Mouse (Mus musculus) liver, adult 2 months (tissue): ENCODE measurements around the gene Fam189a1. TPM values are rescaled to one million over a fixed set of nuclear protein-coding genes. Genes with fewer than 3 reads are reported as not detected.

Experiments used
- DNase-seq: peaks from one replicate; pipeline ENCODE4 v3.0.0-alpha.2; 2011; ENCODE audit warnings: low read depth, low spot score; ENCODE audit errors: extremely low read depth
- H3K27ac ChIP-seq: fragments of 200-500 bp; replicated peaks from 2 replicates; pipeline ENCODE4 v1.5.1; 2012; ENCODE audit warnings: low read depth, mild to moderate bottlenecking, control low read depth, inconsistent platforms, low read length; ENCODE audit not compliant: insufficient read depth
- H3K27me3 ChIP-seq: fragments of 200-500 bp; 2 replicates; pipeline ENCODE4 v1.6.1; 2012; ENCODE audit warnings: mild to moderate bottlenecking, moderate library complexity, low read length, inconsistent platforms; ENCODE audit not compliant: control insufficient read depth, insufficient read depth
- H3K36me3 ChIP-seq: fragments of 200-500 bp; 2 replicates; pipeline ENCODE4 v1.6.1; 2012; ENCODE audit warnings: low read length, inconsistent platforms; ENCODE audit not compliant: control insufficient read depth, insufficient read depth
- H3K4me1 ChIP-seq: fragments of 200-500 bp; 2 replicates; pipeline ENCODE4 v1.6.1; 2011; ENCODE audit warnings: low read length; ENCODE audit not compliant: control insufficient read depth, insufficient read depth
- H3K4me3 ChIP-seq: fragments of 200-500 bp; 2 replicates; pipeline ENCODE4 v1.5.1; 2011; ENCODE audit warnings: low read depth, mild to moderate bottlenecking, control low read depth, low read length, moderate library complexity; ENCODE audit not compliant: insufficient read depth
- H3K79me2 ChIP-seq: fragments of 200-500 bp; 2 replicates; pipeline ENCODE4 v1.6.1; 2012; ENCODE audit warnings: inconsistent platforms, mild to moderate bottlenecking, low read length, moderate library complexity; ENCODE audit not compliant: control insufficient read depth, insufficient read depth
- H3K9ac ChIP-seq: fragments of 200-500 bp; 2 replicates; pipeline ENCODE4 v1.6.1; 2012; ENCODE audit warnings: low read depth, mild to moderate bottlenecking, control low read depth, inconsistent platforms, low read length
- CTCF ChIP-seq: fragments of 200-500 bp; IDR thresholded peaks from 2 replicates; pipeline ENCODE4 v1.5.1; 2011; ENCODE audit warnings: low read depth, low read length, control low read depth
- POLR2A ChIP-seq: fragments of 200-500 bp; IDR thresholded peaks from 2 replicates; pipeline ENCODE4 v1.6.1; 2011; ENCODE audit warnings: low read length, control low read depth; ENCODE audit not compliant: insufficient read depth; ENCODE audit errors: extremely low read depth
- WGBS: fragments of 180-500 bp; shearing (Covaris S2); methylation state at CpG from one replicate; pipeline ENCODE4 v1.1.7; 2018; 5-methylcytosine and 5-hydroxymethylcytosine counted together
- polyA plus RNA-seq: library from polyadenylated mRNA; depleted of rRNA; stranded (reverse); fragments of >200 nt; gene quantifications from 2 replicates; pipeline ENCODE4 v1.2.3, GENCODE M21; 2012
- total RNA-seq: library from RNA; depleted of rRNA; stranded (reverse); fragments of >200 nt; gene quantifications from 2 replicates; pipeline ENCODE4 v1.2.3, GENCODE M21; 2014

The Fam189a1 gene
- total and polyA plus RNA-seq, 2 experiments: 0.32 TPM; not detected in 1

DNA sequence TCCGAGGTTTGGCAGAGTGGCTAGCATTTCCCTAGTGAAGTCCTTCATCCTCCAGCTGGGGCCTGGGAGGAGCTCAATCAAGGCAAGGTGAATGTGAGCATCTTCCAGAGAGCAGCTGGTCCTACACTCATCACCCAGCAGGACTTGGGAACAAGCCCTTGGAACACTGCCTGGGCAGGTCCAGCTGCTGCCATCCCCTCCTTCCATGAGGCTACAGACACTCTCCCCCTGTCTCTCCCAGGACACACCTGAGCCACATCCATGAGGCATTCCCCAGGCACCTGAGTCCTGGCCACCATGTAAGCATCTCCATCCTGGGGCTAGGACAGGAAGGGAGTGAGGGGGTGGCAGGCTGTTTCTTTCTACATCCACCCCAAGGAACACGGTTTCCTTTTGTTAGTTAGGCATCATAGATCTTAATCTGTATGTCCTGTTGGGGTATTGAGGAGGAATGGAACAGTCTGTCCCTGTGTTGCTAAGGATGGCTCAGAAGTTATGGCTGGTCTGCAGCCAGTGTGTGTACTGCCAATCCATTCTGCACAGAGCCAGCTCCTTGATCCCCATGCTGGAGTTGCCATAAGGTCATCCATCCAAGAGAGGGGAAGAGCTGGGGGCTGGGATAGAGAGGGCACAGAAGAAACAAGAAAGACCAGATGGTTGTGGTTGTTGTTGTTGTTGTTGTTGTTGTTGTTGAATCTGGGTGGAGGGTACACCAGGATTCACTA, 174.7 kb downstream of the Fam189a1 start:
- DNase-seq: no peak
- Histone ChIP-seq H3K27me3 (no peaks in the 10 kb centered on the region), H3K36me3 (no peaks in the 10 kb centered on the region), H3K4me1 (no peaks in the 10 kb centered on the region), H3K79me2 (no peaks in the 10 kb centered on the region), H3K4me3 (no peak overlapping the region), H3K9ac (no peak overlapping the region), H3K27ac (no peak overlapping the region)
- 56% methylated on average over 2 of the region's 2 CpGs for WGBS
- TF ChIP-seq CTCF (no peak), POLR2A (no peak)

DNA sequence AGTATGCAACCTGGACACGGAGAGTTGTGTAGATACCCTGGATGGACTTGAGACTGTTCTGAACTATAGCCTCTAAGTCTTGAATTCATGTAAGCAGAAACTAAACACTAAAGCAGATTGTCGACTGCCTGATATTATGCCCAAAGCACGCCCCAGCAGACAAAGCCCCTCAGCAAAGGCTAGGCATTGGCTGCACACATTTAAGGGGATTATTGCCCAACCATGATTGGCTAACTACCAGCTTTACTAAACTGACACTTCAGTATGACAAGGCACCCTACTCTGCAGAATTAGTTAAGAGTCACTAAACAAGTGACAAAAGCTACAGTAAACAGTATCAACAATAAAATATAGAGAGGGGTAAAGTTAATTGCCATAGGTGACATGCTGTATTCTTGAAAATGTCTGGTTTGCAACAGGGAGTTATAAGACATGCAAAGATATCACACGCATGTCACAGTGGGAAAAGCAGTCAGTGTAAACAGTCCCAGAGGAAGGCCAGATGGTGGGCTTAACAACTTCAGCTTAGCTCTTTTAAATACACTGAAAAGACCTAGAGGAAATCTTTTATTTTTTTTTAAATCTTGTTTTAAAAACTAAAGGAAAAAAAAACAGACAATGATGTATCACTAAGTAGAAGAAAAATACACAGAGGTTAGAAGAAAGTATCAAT, 182.6 kb downstream of the Fam189a1 start:
- no peak for TF ChIP-seq POLR2A
- no peak for TF ChIP-seq CTCF
- Histone ChIP-seq H3K27ac (no peak overlapping the region), H3K4me1 (no peaks in the 10 kb centered on the region), H3K36me3 (no peaks in the 10 kb centered on the region), H3K27me3 (no peaks in the 10 kb centered on the region), H3K4me3 (no peak overlapping the region), H3K79me2 (no peaks in the 10 kb centered on the region), H3K9ac (no peak overlapping the region)
- WGBS: 72% methylated on average over 4 of the region's 4 CpGs
- no peak for DNase-seq

DNA sequence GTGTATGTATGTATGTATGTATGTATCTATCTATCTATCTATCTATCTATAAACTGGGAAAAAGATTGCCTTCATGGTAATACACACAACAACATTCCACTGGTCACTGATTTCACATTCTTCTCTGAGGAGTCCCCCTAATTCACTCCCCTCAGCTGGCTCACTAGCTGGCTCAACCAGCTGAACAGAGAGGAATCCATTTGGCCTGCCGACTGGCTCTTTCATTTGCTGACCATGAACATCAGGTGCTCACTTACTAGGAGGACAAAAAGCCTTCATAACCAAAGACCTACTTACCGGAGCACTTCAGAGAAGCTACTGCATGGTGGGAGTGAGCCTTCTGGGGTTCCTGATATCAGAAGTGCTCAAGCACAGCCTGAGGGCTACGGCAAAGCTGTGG, 194.2 kb downstream of the Fam189a1 start:
- Histone ChIP-seq H3K9ac (no peak overlapping the region), H3K4me1 (no peaks in the 10 kb centered on the region), H3K27ac (no peak overlapping the region), H3K79me2 (no peaks in the 10 kb centered on the region), H3K36me3 (no peaks in the 10 kb centered on the region), H3K4me3 (no peak overlapping the region), H3K27me3 (no peaks in the 10 kb centered on the region)
- TF ChIP-seq POLR2A (no peak), CTCF (no peak)
- WGBS: 85% methylated on average over 3 of the region's 3 CpGs
- no peak for DNase-seq

DNA sequence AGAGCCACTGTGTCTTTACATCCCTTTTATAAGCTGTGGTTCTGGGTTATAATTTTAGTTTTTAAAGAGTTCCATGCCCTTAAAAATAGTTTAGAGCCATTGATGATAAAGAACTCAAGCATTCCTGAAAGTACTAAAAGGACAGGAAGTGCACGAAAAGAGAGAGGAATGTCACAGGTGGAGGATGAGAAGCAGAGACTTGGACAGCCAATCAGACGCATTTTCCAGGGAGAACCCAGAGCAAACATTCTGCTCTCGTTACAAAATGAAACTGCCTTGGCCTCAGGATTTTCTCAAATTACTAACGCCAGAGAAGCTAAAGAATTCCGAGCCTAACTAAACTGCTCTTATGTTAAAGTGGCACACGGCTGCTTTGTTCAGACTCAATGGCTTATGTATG, 197.3 kb downstream of the Fam189a1 start:
- Histone ChIP-seq H3K4me1 (no peaks in the 10 kb centered on the region), H3K79me2 (no peaks in the 10 kb centered on the region), H3K27ac (no peak overlapping the region), H3K27me3 (no peaks in the 10 kb centered on the region), H3K36me3 (no peaks in the 10 kb centered on the region), H3K4me3 (no peak overlapping the region), H3K9ac (no peak overlapping the region)
- no peak for DNase-seq
- 26% methylated on average over 6 of the region's 6 CpGs for WGBS
- TF ChIP-seq POLR2A: no peak
- TF ChIP-seq CTCF: no peak

DNA sequence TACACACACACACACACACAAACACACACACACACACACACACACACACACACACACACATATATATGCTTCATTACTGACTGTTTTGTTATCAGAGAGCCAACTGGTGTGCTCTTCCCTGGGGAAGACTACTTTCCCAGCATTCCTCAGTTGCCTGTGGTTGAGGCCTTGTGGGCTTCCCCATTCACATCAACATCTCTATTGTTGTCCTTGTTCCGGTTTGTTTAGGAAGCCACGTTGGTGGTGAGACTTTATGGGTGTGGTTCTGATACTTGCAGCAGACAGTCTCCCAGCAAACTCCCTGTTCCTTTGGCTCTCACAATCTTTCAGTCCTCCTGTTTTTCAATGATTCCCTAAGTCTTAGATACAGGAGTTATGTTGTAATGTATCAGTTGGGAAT, 204.2 kb downstream of the Fam189a1 start:
- H3K4me3 ChIP-seq: no peak overlapping the region
- no peaks in the 10 kb centered on the region for H3K79me2 ChIP-seq
- H3K27me3 ChIP-seq: no peaks in the 10 kb centered on the region
- no peak overlapping the region for H3K9ac ChIP-seq
- TF ChIP-seq POLR2A (no peak), CTCF (no peak)
- no peaks in the 10 kb centered on the region for H3K4me1 ChIP-seq
- no peak for DNase-seq
- 46% methylated on average over 2 of the region's 2 CpGs for WGBS
- no peaks in the 10 kb centered on the region for H3K36me3 ChIP-seq
- H3K27ac ChIP-seq: no peak overlapping the region

DNA sequence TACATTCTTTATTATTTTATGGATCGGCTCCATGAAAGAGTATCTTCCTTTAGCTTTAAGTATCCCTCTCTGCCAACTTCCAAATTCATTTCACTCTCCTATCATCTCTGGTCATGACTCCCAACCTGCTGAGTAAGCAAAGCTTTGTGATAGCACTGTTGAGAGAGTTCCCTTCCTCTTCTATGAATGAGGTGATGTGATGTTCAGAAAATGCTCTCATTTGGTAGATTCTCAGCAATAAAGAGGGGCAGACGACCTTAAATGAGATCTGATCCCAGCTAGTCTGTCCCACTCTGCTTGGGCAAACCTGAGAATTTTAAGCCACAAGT, 205.6 kb downstream of the Fam189a1 start:
- Histone ChIP-seq H3K36me3 (no peaks in the 10 kb centered on the region), H3K79me2 (no peaks in the 10 kb centered on the region), H3K4me1 (no peaks in the 10 kb centered on the region), H3K9ac (no peak overlapping the region), H3K4me3 (no peak overlapping the region), H3K27ac (no peak overlapping the region), H3K27me3 (no peaks in the 10 kb centered on the region)
- DNase-seq: no peak
- TF ChIP-seq CTCF (no peak), POLR2A (no peak)
- WGBS: 52% methylated on average over 2 of the region's 2 CpGs
